Mouse (Mus musculus): ENCODE measurements around the gene Rbfox2.

DNA sequence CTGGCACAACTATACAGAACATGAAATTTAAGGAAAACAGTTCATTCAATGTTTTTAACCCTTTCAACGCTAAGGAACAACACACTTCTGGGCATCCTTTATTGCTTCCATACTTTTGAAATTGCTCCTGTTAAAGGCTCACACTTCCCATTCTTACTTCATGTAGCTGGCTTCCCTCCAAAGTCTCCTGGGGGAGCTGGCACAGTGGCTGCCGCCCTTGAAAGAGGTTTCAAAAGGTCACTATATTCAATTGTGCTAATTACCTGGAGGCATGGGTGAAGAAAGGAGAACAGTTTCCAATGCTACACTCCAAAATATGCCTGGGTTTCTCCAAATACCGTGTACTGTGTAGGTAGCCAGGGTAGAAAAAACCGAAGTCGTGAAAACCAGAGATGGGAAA lies 124.0 kb downstream of the Rbfox2 start:
- TF ChIP-seq CTCF (IDR thresholded peaks at IDR 0.05; ENCODE audit: extremely low read depth, insufficient read depth, insufficient read length, insufficient replicate concordance) (no peak), POLR2A (IDR thresholded peaks at IDR 0.05; ENCODE audit: low read depth, low read length) (no peak)
